Mouse (Mus musculus): ENCODE results near the gene Tbr1.

Gene Tbr1

DNA sequence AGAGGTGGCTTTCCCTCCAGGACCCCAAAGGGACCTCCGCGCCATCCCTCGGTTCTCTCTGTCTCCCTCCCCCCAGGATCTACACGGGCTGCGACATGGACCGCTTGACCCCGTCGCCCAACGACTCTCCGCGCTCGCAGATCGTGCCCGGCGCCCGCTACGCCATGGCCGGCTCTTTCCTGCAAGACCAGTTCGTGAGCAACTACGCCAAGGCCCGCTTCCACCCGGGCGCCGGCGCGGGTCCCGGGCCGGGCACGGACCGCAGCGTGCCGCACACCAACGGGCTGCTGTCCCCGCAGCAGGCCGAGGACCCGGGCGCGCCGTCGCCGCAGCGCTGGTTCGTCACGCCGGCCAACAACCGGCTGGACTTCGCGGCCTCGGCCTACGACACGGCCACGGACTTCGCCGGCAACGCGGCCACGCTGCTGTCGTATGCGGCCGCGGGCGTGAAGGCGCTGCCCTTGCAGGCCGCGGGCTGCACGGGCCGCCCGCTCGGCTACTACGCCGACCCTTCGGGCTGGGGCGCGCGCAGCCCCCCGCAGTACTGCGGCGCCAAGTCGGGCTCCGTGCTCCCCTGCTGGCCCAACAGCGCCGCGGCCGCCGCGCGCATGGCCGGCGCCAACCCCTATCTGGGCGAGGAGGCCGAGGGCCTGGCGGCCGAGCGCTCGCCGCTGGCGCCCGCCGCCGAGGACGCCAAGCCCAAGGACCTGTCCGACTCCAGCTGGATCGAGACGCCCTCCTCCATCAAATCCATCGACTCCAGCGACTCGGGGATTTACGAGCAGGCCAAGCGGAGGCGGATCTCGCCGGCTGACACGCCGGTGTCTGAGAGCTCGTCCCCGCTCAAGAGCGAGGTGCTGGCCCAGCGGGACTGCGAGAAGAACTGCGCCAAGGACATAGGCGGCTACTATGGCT lies 9.0 kb downstream of the Tbr1 start:
- DNase-seq (ENCODE audit: low spot score): no peak

DNA sequence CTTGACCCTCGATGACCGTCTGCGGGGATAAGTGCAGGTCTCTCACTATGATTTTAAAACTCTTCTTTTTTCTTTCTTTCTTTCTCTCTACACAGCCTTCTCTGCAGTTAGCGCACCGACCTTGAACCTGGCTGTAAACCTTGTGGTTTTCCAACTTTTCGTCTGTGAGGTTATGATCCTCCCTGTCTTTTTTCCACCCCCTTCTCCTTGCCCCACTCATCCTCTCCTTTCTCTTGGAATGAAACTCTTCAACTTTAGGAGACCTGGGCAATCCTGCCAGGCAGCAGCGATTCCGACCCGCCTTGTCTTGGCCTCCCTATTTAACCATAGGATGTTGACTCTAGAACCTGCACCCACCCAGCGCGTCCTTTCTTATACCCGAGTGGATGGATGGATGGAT lies 9.8 kb downstream of the Tbr1 start:
- DNase-seq (ENCODE audit: low spot score): no peak

DNA sequence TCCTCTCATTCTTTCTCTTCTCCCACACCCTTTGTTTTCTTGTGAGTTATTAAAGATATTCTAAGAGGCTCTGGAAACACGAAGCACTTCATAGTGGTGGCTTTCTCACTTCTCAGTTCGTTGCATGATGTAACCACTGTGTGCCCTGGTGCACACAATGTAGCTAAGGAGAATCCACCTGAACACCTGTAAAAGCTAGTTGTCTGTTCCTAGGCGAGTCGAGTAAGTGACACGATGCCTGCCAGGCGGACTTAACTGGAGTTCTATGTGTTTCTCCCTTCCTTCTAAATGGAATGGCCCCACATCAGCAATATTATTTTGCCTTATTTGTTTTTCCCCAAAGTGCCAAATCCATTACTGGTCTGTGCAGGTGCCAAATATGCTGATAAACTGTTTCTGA lies 10.4 kb downstream of the Tbr1 start:
- no peak for DNase-seq (ENCODE audit: low spot score)

DNA sequence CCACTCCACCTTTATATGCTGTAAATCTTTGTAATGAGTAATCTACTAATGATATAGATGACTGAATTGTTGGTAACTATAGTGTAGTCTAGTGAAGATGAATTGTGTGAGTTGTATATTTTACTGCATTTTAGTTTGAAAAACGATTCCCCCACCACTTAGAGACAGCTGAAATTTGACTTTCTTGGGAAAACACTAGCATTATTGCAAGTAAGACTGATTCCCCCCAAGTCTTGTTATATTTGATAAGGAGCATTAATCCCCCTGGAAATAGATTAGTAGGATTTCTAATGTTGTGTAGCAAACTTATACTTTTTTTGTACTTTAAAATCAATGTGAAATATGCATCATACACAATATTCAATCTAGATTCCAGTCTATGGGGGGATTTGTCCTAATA lies 10.8 kb downstream of the Tbr1 start:
- no peak for DNase-seq (ENCODE audit: low spot score)

GRCm38 (mm10) chr2:61814548-61815473 lies 12.1 kb downstream of the Tbr1 start:
- no peak for DNase-seq (ENCODE audit: low spot score)

- no peak for DNase-seq (ENCODE audit: low spot score)
Observed at GRCm38 (mm10) chr2:61815583-61816313, 13.0 kb downstream of the Tbr1 start.

- DNase-seq (ENCODE audit: low spot score): no peak
Observed at GRCm38 (mm10) chr2:61818197-61818596, 15.5 kb downstream of the Tbr1 start.

GRCm38 (mm10) chr2:61820203-61820602 lies 17.5 kb downstream of the Tbr1 start:
- no peak for DNase-seq (ENCODE audit: low spot score)

GRCm38 (mm10) chr2:61823426-61824140 lies 20.9 kb downstream of the Tbr1 start:
- DNase-seq (ENCODE audit: low spot score): no peak

GRCm38 (mm10) chr2:61837243-61837806 lies 34.6 kb downstream of the Tbr1 start:
- DNase-seq (ENCODE audit: low spot score): no peak
